Mouse (Mus musculus) kidney, embryonic 16.5 days (tissue): ENCODE results near the gene Gabra6. TPM values are rescaled to one million over a fixed set of nuclear protein-coding genes. Genes with fewer than 3 reads are reported as not detected.

ENCODE experiments used
- ATAC-seq: fragments of 200-750 bp; cut with Nextera tagmentation; 2 replicates; pipeline ENCODE4 v1.8.0; 2017; ENCODE audit warnings: moderate TSS enrichment; ENCODE audit not compliant: low FRiP score, low TSS enrichment
- H3K27ac ChIP-seq: fragments of 300-500 bp; sonication (generic); 2 replicates; pipeline ENCODE4 v1.5.1; 2014; ENCODE audit warnings: low read length
- H3K27me3 ChIP-seq: fragments of 300-500 bp; sonication (generic); 2 replicates; pipeline ENCODE4 v1.6.1; 2014; ENCODE audit warnings: low read length, control low read depth, mixed read lengths; ENCODE audit not compliant: insufficient read depth
- H3K36me3 ChIP-seq: fragments of 300-500 bp; sonication (generic); 2 replicates; pipeline ENCODE4 v1.6.1; 2014; ENCODE audit warnings: low read length, control low read depth, mixed read lengths; ENCODE audit not compliant: insufficient read depth
- H3K4me1 ChIP-seq: fragments of 300-500 bp; sonication (generic); 2 replicates; pipeline ENCODE4 v1.6.1; 2014; ENCODE audit warnings: low read length, control low read depth, mixed read lengths; ENCODE audit not compliant: insufficient read depth
- H3K4me2 ChIP-seq: fragments of 300-500 bp; sonication (generic); replicated peaks from 2 replicates; pipeline ENCODE4 v1.6.1; 2014; ENCODE audit warnings: low read depth, low read length
- H3K4me3 ChIP-seq: fragments of 300-500 bp; sonication (generic); 2 replicates; pipeline ENCODE4 v1.5.1; 2014; ENCODE audit warnings: mild to moderate bottlenecking, low read length
- H3K9ac ChIP-seq: fragments of 300-500 bp; sonication (generic); replicated peaks from 2 replicates; pipeline ENCODE4 v1.6.1; 2014; ENCODE audit warnings: low read length
- H3K9me3 ChIP-seq: fragments of 300-500 bp; sonication (generic); 2 replicates; pipeline ENCODE4 v1.6.1; 2016; ENCODE audit warnings: low read length, control low read depth
- WGBS: fragments of 180-500 bp; shearing (Covaris S2); extraction: QIAGEN DNeasy Blood & Tissue Kit; methylation state at CpG from one replicate; pipeline ENCODE4 v1.1.7; 2014; 5-methylcytosine and 5-hydroxymethylcytosine counted together
- polyA plus RNA-seq: library from polyadenylated mRNA; unstranded; fragments of >200 nt; fragmentation: Nextera tagmentation; extraction: Ambion mirVana; gene quantifications from 2 replicates; pipeline ENCODE4 v1.2.1, GENCODE M21; 2015

The Gabra6 gene
- polyA plus RNA-seq, 1 experiment from 2014 or later = not detected

- no peaks in the 10 kb centered on the region for H3K9me3 ChIP-seq
- no peak overlapping the region for H3K4me2 ChIP-seq
- no peak overlapping the region for H3K9ac ChIP-seq
- H3K4me1 ChIP-seq = no peaks in the 10 kb centered on the region
- H3K27ac ChIP-seq = no peak overlapping the region
- H3K36me3 ChIP-seq = no peaks in the 10 kb centered on the region
- ATAC-seq = no peak
- 67% methylated on average over 2 of the region's 2 CpGs for WGBS
- no peaks in the 10 kb centered on the region for H3K27me3 ChIP-seq
- H3K4me3 ChIP-seq = no peak overlapping the region
These were observed 11.8 kb downstream of the Gabra6 start for GRCm38 (mm10) chr11:42309086-42309485.

DNA sequence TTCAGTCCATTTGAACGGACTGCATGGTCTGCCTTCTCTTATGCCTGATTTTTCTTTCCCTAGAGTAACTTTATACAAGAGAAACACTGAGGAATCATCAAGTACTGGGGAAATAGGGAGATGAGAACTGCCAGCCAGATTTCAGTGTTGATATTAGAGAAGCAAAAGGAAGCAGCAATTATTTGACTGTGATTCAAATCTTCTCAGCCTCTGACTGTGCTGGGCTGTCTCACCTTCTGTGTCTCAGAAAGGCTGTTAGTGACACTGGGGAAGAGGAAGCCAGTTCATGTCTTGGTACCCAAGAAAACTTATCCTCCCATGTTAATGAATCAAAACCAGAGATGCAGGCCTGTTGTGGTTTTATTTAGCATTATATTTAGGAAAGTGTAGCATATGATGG is 14.8 kb downstream of the Gabra6 start:
- Histone ChIP-seq H3K4me2 (no peak overlapping the region), H3K9ac (no peak overlapping the region), H3K9me3 (no peaks in the 10 kb centered on the region), H3K27me3 (no peaks in the 10 kb centered on the region), H3K4me1 (no peaks in the 10 kb centered on the region), H3K27ac (no peak overlapping the region), H3K36me3 (no peaks in the 10 kb centered on the region), H3K4me3 (no peak overlapping the region)
- 83% methylated on average over 1 of the region's 1 CpGs for WGBS
- no peak for ATAC-seq

DNA sequence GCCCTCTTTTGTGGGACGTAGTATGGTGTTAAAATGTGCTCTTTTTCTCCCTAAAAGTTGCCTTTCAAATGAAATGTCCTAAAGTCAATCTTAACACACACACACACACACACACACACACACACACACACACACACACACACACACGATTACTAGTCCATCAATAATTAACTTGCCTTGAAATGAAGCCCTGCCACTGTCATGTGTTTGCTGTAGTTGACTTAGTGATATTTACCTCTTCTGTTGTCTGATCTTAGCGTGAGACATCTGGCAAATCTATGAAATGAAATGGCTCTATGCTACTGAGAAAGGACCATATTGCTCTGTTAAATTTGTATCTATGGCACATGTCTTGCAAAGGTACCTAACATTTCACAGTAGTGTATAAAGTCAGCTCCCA is 61.9 kb downstream of the Gabra6 start:
- 53% methylated on average over 3 of the region's 3 CpGs for WGBS

More for the DNA sequence above, 61.9 kb downstream of the Gabra6 start:
- no peak overlapping the region for H3K27ac ChIP-seq
- H3K9ac ChIP-seq = no peak overlapping the region
- H3K4me2 ChIP-seq = no peak overlapping the region
- ATAC-seq = no peak
- H3K4me1 ChIP-seq = no peaks in the 10 kb centered on the region
- no peaks in the 10 kb centered on the region for H3K27me3 ChIP-seq
- H3K9me3 ChIP-seq = no peaks in the 10 kb centered on the region
- H3K36me3 ChIP-seq = no peaks in the 10 kb centered on the region
- H3K4me3 ChIP-seq = no peak overlapping the region

Other genes with a start within 250 kb of the Gabra6 start
- gene Gabra1, start 138.1 kb downstream of the Gabra6 start, polyA plus RNA-seq = 0.92 and 1.8 TPM in 2 replicates
- gene Gabrb2, start 98.7 kb upstream of the Gabra6 start, polyA plus RNA-seq = 0.85 and 1.4 TPM in 2 replicates